ENCODE assay signal across 19 mouse cellular contexts in genomic region chr1:93102700-93103099, GRCm38 (mm10). TPM values are rescaled to one million over a fixed set of nuclear protein-coding genes. Genes with fewer than 3 reads are reported as not detected.
DNase-seq lines count a peak whose midpoint lies in the region; ATAC-seq lines count a peak whose summit lies in the region.
"Had no signal": no experiment of that assay in that cellular context is flagged by ENCODE, and none has a peak within 500 bp of the region (broad histone marks: within the 10 kb centered on the region; RNA-seq: fewer than 3 reads in every experiment).

No protein-coding gene starts in this region.

- H3K4me2 ChIP-seq in hindbrain, embryonic 13.5 days, result peak overlapping the region; percentile 98
- no peak overlapping the region for H3K4me2 ChIP-seq in hindbrain, embryonic 11.5 days (replicated peaks; ENCODE audit: low read depth, low read length)
- peak overlapping the region; percentile 91 for H3K4me2 ChIP-seq in hindbrain, embryonic 16.5 days (ENCODE audit: low read length)

- peak overlapping the region; percentile 96 for H3K27ac ChIP-seq in hindbrain, embryonic 13.5 days
- H3K27ac ChIP-seq in hindbrain, embryonic 11.5 days (ENCODE audit: low read depth, low read length), result no peak overlapping the region
- peak overlapping the region; percentile 83 for H3K27ac ChIP-seq in hindbrain, embryonic 16.5 days (ENCODE audit: low read depth, low read length)
- H3K27ac ChIP-seq: embryonic facial prominence, embryonic 12.5 days; heart, adult 2 months; heart, embryonic 15.5 days; limb, embryonic 15.5 days had no signal

- H3K4me1 ChIP-seq in hindbrain, embryonic 13.5 days (replicated peaks), result peaks cover 27% of the 10 kb centered on the region
- peaks cover 3% of the 10 kb centered on the region; the same call in 1 of the 2 replicates for H3K4me1 ChIP-seq in hindbrain, embryonic 11.5 days (replicated peaks; ENCODE audit: control insufficient read depth, insufficient read depth, low read length)
- H3K4me1 ChIP-seq in hindbrain, embryonic 16.5 days (ENCODE audit: control insufficient read depth, insufficient read depth, low read depth, low read length), result peaks cover 25% of the 10 kb centered on the region

- 63% methylated on average over 7 of the region's 7 CpGs for WGBS in hindbrain, embryonic 13.5 days
- WGBS in hindbrain, embryonic 11.5 days, result 62% methylated on average over 7 of the region's 7 CpGs
- WGBS in hindbrain, embryonic 16.5 days, result 72% methylated on average over 7 of the region's 7 CpGs

- H3K36me3 ChIP-seq in hindbrain, embryonic 13.5 days, result peaks cover 4% of the 10 kb centered on the region; the same call in 1 of the 2 replicates
- H3K36me3 ChIP-seq in hindbrain, embryonic 11.5 days (ENCODE audit: control insufficient read depth, insufficient read depth, low read length), result no peaks in the 10 kb centered on the region
- no peaks in the 10 kb centered on the region for H3K36me3 ChIP-seq in hindbrain, embryonic 16.5 days (ENCODE audit: control insufficient read depth, insufficient read depth, low read length)
- H3K36me3 ChIP-seq: embryonic facial prominence, embryonic 12.5 days; heart, embryonic 15.5 days; limb, embryonic 15.5 days had no signal

- no peak for DNase-seq in hindbrain, embryonic 11.5 days (ENCODE audit: low spot score)
- peak; percentile 37 for DNase-seq in testis, postnatal 10 days (ENCODE audit: low spot score)
- no peak for DNase-seq in testis, postnatal 14 days (ENCODE audit: low spot score)
- no peak for DNase-seq in frontal cortex, postnatal 10 days (ENCODE audit: low spot score in 2 of 2)
- no peak for DNase-seq in kidney, adult 18-20 months
- DNase-seq: adrenal gland, postnatal 25 days; heart, adult 2 months; kidney, adult 2 months; kidney, postnatal 25 days; lung, postnatal 36 days; retina, postnatal 1 day; right cerebral cortex, postnatal 4 days; thymus, postnatal 4 days had no signal

- ATAC-seq in hindbrain, embryonic 13.5 days (ENCODE audit: low FRiP score), result no peak
- ATAC-seq in hindbrain, embryonic 11.5 days (ENCODE audit: low FRiP score), result no peak
- ATAC-seq in hindbrain, embryonic 16.5 days, result no peak

- H3K27me3 ChIP-seq in hindbrain, embryonic 13.5 days, result peaks cover 8% of the 10 kb centered on the region
- H3K27me3 ChIP-seq in hindbrain, embryonic 11.5 days (ENCODE audit: control insufficient read depth, insufficient read depth, low read length), result peaks cover 13% of the 10 kb centered on the region; the same call in 1 of the 2 replicates
- no peaks in the 10 kb centered on the region for H3K27me3 ChIP-seq in hindbrain, embryonic 16.5 days (replicated peaks; ENCODE audit: control insufficient read depth, insufficient read depth, low read length)

- H3K4me3 ChIP-seq in hindbrain, embryonic 13.5 days, result peak overlapping the region; percentile 85
- H3K4me3 ChIP-seq in hindbrain, embryonic 11.5 days (ENCODE audit: low read depth, low read length), result no peak overlapping the region
- no peak overlapping the region; the same call in 1 of the 2 replicates for H3K4me3 ChIP-seq in hindbrain, embryonic 16.5 days (ENCODE audit: low read length)
- H3K4me3 ChIP-seq: heart, adult 2 months had no signal

- H3K9me3 ChIP-seq in hindbrain, embryonic 13.5 days, result no peaks in the 10 kb centered on the region
- H3K9me3 ChIP-seq in hindbrain, embryonic 11.5 days (ENCODE audit: control insufficient read depth, low read length), result no peaks in the 10 kb centered on the region
- H3K9me3 ChIP-seq in hindbrain, embryonic 16.5 days (ENCODE audit: control insufficient read depth, low read length), result no peaks in the 10 kb centered on the region
- H3K9me3 ChIP-seq: embryonic facial prominence, embryonic 12.5 days; heart, embryonic 15.5 days; limb, embryonic 15.5 days had no signal

- H3K9ac ChIP-seq in hindbrain, embryonic 13.5 days, result peak overlapping the region; percentile 87
- no peak overlapping the region for H3K9ac ChIP-seq in hindbrain, embryonic 11.5 days (ENCODE audit: low read depth, low read length)
- H3K9ac ChIP-seq in hindbrain, embryonic 16.5 days (ENCODE audit: low read depth, low read length), result no peak overlapping the region; the same call in 1 of the 2 replicates
- H3K9ac ChIP-seq: limb, embryonic 15.5 days had no signal

RNA-seq across cellular contexts. Expression of gene Kif1a, which starts 0.9 kb away (rescaled TPM):
- polyA plus RNA-seq in hindbrain, embryonic 13.5 days (2015; fragmentation: Nextera tagmentation; extraction: Ambion mirVana), result 340 and 349 TPM in 2 replicates
- polyA plus RNA-seq in hindbrain, embryonic 11.5 days (2014; fragmentation: Nextera tagmentation; extraction: Ambion mirVana), result 72.0 and 82.8 TPM in 2 replicates
- polyA plus RNA-seq in hindbrain, embryonic 16.5 days (2015; fragmentation: Nextera tagmentation; extraction: Ambion mirVana), result 497 and 573 TPM in 2 replicates

RNA-seq across cellular contexts. Expression of gene Agxt, which starts 32.3 kb away (rescaled TPM):
- not detected in 2 replicates for polyA plus RNA-seq in hindbrain, embryonic 13.5 days (2015; fragmentation: Nextera tagmentation; extraction: Ambion mirVana)
- polyA plus RNA-seq in hindbrain, embryonic 11.5 days (2014; fragmentation: Nextera tagmentation; extraction: Ambion mirVana), result not detected in 2 replicates
- polyA plus RNA-seq in hindbrain, embryonic 16.5 days (2015; fragmentation: Nextera tagmentation; extraction: Ambion mirVana), result not detected in 2 replicates
- polyA plus RNA-seq: embryonic facial prominence, embryonic 12.5 days; heart, adult 2 months; heart, embryonic 15.5 days; limb, embryonic 15.5 days; neural tube, embryonic 14.5 days had no signal

RNA-seq across cellular contexts. Expression of gene 2310007B03Rik, which starts 58.0 kb away (rescaled TPM):
- polyA plus RNA-seq in hindbrain, embryonic 13.5 days (2015; fragmentation: Nextera tagmentation; extraction: Ambion mirVana), result 0.29 and 0.30 TPM in 2 replicates
- polyA plus RNA-seq in hindbrain, embryonic 11.5 days (2014; fragmentation: Nextera tagmentation; extraction: Ambion mirVana), result 0.49 and 0.77 TPM in 2 replicates
- 0.40 and 0.54 TPM in 2 replicates for polyA plus RNA-seq in hindbrain, embryonic 16.5 days (2015; fragmentation: Nextera tagmentation; extraction: Ambion mirVana)
- polyA plus RNA-seq: neural tube, embryonic 14.5 days had no signal
